Mouse (Mus musculus) small intestine, adult 2 months (tissue): ENCODE measurements around the gene Mllt6. TPM values are rescaled to one million over a fixed set of nuclear protein-coding genes. Genes with fewer than 3 reads are reported as not detected.

Experiments used
- H3K27ac ChIP-seq: fragments of 200-500 bp; 2 replicates; pipeline ENCODE4 v1.5.1; 2012; ENCODE audit warnings: low read depth, low read length, control low read depth, inconsistent platforms; ENCODE audit not compliant: insufficient read depth
- H3K27me3 ChIP-seq: fragments of 200-500 bp; 2 replicates; pipeline ENCODE4 v1.6.1; 2012; ENCODE audit warnings: mild to moderate bottlenecking, moderate library complexity, low read length, inconsistent platforms; ENCODE audit not compliant: control insufficient read depth, insufficient read depth
- H3K36me3 ChIP-seq: fragments of 200-500 bp; 2 replicates; pipeline ENCODE4 v1.6.1; 2012; ENCODE audit warnings: mild to moderate bottlenecking, low read length, control low read depth, inconsistent platforms; ENCODE audit not compliant: control insufficient read depth, insufficient read depth
- H3K4me1 ChIP-seq: fragments of 200-500 bp; 2 replicates; pipeline ENCODE4 v1.6.1; 2012; ENCODE audit warnings: low read length, inconsistent platforms, mixed read lengths; ENCODE audit not compliant: control insufficient read depth, insufficient read depth, insufficient read length
- H3K4me3 ChIP-seq: fragments of 200-500 bp; 2 replicates; pipeline ENCODE4 v1.5.1; 2012; ENCODE audit warnings: low read depth, mild to moderate bottlenecking, control low read depth, inconsistent platforms, low read length, moderate library complexity
- CTCF ChIP-seq: fragments of 200-500 bp; IDR thresholded peaks from 2 replicates; pipeline ENCODE4 v1.5.1; 2012; ENCODE audit warnings: low read depth, mild to moderate bottlenecking, control low read depth, inconsistent platforms, low read length, moderate library complexity, mixed read lengths; ENCODE audit not compliant: insufficient replicate concordance, insufficient read length; ENCODE audit errors: extremely low read depth
- POLR2A ChIP-seq: fragments of 200-500 bp; IDR thresholded peaks from 2 replicates; pipeline ENCODE4 v1.6.1; 2012; ENCODE audit warnings: low read depth, mild to moderate bottlenecking, control low read depth, inconsistent platforms, low read length, moderate library complexity
- WGBS: fragments of 180-500 bp; shearing (Covaris S2); methylation state at CpG from one replicate; pipeline ENCODE4 v1.1.7; 2018; 5-methylcytosine and 5-hydroxymethylcytosine counted together
- polyA plus RNA-seq: library from polyadenylated mRNA; depleted of rRNA; stranded (reverse); fragments of >200 nt; gene quantifications from 2 replicates; pipeline ENCODE4 v1.2.3, GENCODE M21; 2012

Mllt6 gene
- polyA plus RNA-seq, 1 experiment: 38.6 TPM

GRCm38 (mm10) chr11:97658751-97659266 is 4.4 kb upstream of the Mllt6 start:
- 28% methylated on average over 11 of the region's 11 CpGs for WGBS
- no peaks in the 10 kb centered on the region for H3K27me3 ChIP-seq
- H3K27ac ChIP-seq: peak overlapping the region; percentile 99
- peaks cover 1% of the 10 kb centered on the region; the same call in 1 of the 2 replicates for H3K36me3 ChIP-seq
- peak overlapping the region; percentile 48 for H3K4me3 ChIP-seq
- peaks cover 14% of the 10 kb centered on the region; the same call in 1 of the 2 replicates for H3K4me1 ChIP-seq
- TF ChIP-seq CTCF (no peak), POLR2A (no peak)

GRCm38 (mm10) chr11:97659267-97659989 is 3.8 kb upstream of the Mllt6 start:
- peak overlapping the region; percentile 100 for H3K4me3 ChIP-seq
- no peaks in the 10 kb centered on the region for H3K27me3 ChIP-seq
- peaks cover 1% of the 10 kb centered on the region; the same call in 1 of the 2 replicates for H3K36me3 ChIP-seq
- TF ChIP-seq CTCF: no peak
- TF ChIP-seq POLR2A: no peak; the same call in 1 of the 2 replicates
- H3K27ac ChIP-seq: peak overlapping the region; percentile 99
- peaks cover 14% of the 10 kb centered on the region; the same call in 1 of the 2 replicates for H3K4me1 ChIP-seq
- WGBS: 1% methylated on average over 13 of the region's 13 CpGs

- Histone ChIP-seq H3K4me3 (peak overlapping the region; percentile 100), H3K4me1 (peaks cover 16% of the 10 kb centered on the region; the same call in 1 of the 2 replicates), H3K27me3 (no peaks in the 10 kb centered on the region), H3K36me3 (peaks cover 1% of the 10 kb centered on the region; the same call in 1 of the 2 replicates), H3K27ac (peak overlapping the region; percentile 99)
- TF ChIP-seq CTCF (no peak), POLR2A (peak; percentile 93)
- WGBS: under 1% methylated on average over 78 of the region's 78 CpGs
Observed at GRCm38 (mm10) chr11:97659990-97660714, 3.1 kb upstream of the Mllt6 start.

GRCm38 (mm10) chr11:97660734-97661647 is 2.2 kb upstream of the Mllt6 start:
- TF ChIP-seq POLR2A (no peak), CTCF (no peak)
- WGBS: 6% methylated on average over 27 of the region's 27 CpGs

GRCm38 (mm10) chr11:97661648-97662133 is 1.5 kb upstream of the Mllt6 start:
- peaks cover 6% of the 10 kb centered on the region for H3K36me3 ChIP-seq
- H3K27me3 ChIP-seq: no peaks in the 10 kb centered on the region
- TF ChIP-seq CTCF: no peak
- no peak; the same call in 1 of the 2 replicates for TF ChIP-seq POLR2A
- peaks cover 16% of the 10 kb centered on the region; the same call in 1 of the 2 replicates for H3K4me1 ChIP-seq
- H3K4me3 ChIP-seq: peak overlapping the region; percentile 89
- peak overlapping the region; percentile 82 for H3K27ac ChIP-seq
- WGBS: 3% methylated on average over 20 of the region's 20 CpGs

More at GRCm38 (mm10) chr11:97660734-97661647, 2.2 kb upstream of the Mllt6 start:
- peaks cover 1% of the 10 kb centered on the region for H3K36me3 ChIP-seq
- peak overlapping the region; percentile 100 for H3K4me3 ChIP-seq
- H3K4me1 ChIP-seq: peaks cover 16% of the 10 kb centered on the region; the same call in 1 of the 2 replicates
- no peaks in the 10 kb centered on the region for H3K27me3 ChIP-seq
- H3K27ac ChIP-seq: peak overlapping the region; percentile 82

GRCm38 (mm10) chr11:97662207-97662892 is 864 bp upstream of the Mllt6 start:
- no peak for TF ChIP-seq CTCF
- Histone ChIP-seq H3K27ac (peak overlapping the region; percentile 82), H3K27me3 (no peaks in the 10 kb centered on the region), H3K4me3 (peak overlapping the region; percentile 89), H3K4me1 (peaks cover 16% of the 10 kb centered on the region; the same call in 1 of the 2 replicates), H3K36me3 (peaks cover 8% of the 10 kb centered on the region)
- WGBS: 2% methylated on average over 21 of the region's 21 CpGs
